Mouse (Mus musculus) forebrain, embryonic 15.5 days (tissue): ENCODE measurements at regions not wholly inside any gene's neighbourhood (a gene's known extent, or its start where the extent isn't known, plus 50 kb on each side); places are given as distances from the start of the nearest gene placed in this dataset.

ENCODE experiments used
- ATAC-seq: fragments of 200-750 bp; cut with Nextera tagmentation; replicated peaks from 2 replicates; pipeline ENCODE4 v1.8.0; 2017; ENCODE audit warnings: mild to moderate bottlenecking, moderate TSS enrichment, moderate library complexity
- H3K27ac ChIP-seq: fragments of 300-500 bp; sonication (generic); replicated peaks from 2 replicates; pipeline ENCODE4 v1.5.1; 2015; ENCODE audit warnings: mild to moderate bottlenecking, inconsistent platforms
- H3K27me3 ChIP-seq: fragments of 300-500 bp; sonication (generic); 2 replicates; pipeline ENCODE4 v1.6.1; 2015; ENCODE audit warnings: inconsistent platforms
- H3K36me3 ChIP-seq: fragments of 300-500 bp; sonication (generic); 2 replicates; pipeline ENCODE4 v1.6.1; 2015; ENCODE audit warnings: mild to moderate bottlenecking, inconsistent platforms
- H3K4me1 ChIP-seq: fragments of 300-500 bp; sonication (generic); 2 replicates; pipeline ENCODE4 v1.6.1; 2015; ENCODE audit warnings: inconsistent platforms
- H3K4me2 ChIP-seq: fragments of 300-500 bp; sonication (generic); replicated peaks from 2 replicates; pipeline ENCODE4 v1.6.1; 2015; ENCODE audit warnings: mild to moderate bottlenecking, inconsistent platforms
- H3K4me3 ChIP-seq: fragments of 300-500 bp; sonication (generic); 2 replicates; pipeline ENCODE4 v1.5.1; 2015; ENCODE audit warnings: mild to moderate bottlenecking, inconsistent platforms
- H3K9ac ChIP-seq: fragments of 300-500 bp; sonication (generic); replicated peaks from 2 replicates; pipeline ENCODE4 v1.6.1; 2015; ENCODE audit warnings: mild to moderate bottlenecking, inconsistent platforms
- H3K9me3 ChIP-seq: fragments of 300-500 bp; sonication (generic); 2 replicates; pipeline ENCODE4 v1.6.1; 2016; ENCODE audit warnings: inconsistent platforms
- WGBS: fragments of 180-500 bp; shearing (Covaris S2); methylation state at CpG from one replicate; pipeline ENCODE4 v1.1.7; 2015; ENCODE audit warnings: mixed read lengths; 5-methylcytosine and 5-hydroxymethylcytosine counted together

DNA sequence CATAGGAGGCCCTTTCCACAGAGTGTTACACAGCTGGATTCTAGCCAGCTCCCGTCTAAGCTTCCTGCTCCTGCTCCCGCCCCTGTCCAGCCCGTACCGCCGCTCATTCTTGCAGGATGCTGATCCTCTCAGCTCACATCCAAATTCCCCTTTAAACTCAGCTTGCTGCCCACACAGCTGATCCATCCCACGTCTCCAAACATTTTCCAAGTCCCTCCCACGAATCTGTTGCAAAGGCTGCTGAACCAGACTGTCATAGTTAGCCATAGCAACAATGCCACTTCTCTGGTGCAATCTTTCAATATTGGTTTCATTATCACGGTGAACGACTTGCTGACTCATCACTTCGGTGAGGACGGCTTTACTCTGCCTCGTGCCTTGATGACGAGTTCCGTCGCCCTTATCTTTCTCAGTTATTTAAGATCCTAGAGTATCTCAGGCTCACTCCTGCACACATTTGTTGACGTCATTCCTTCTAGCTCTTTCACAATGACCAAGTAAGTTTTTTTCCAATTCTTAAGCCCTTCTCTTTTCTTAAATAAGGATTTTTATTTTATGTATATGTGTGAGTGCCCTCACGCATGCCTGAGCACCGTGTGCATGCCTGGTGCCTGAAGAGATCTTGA is 420.0 kb downstream of the Adamts20 start:
- WGBS = 81% methylated on average over 18 of the region's 18 CpGs
- no peak for ATAC-seq

DNA sequence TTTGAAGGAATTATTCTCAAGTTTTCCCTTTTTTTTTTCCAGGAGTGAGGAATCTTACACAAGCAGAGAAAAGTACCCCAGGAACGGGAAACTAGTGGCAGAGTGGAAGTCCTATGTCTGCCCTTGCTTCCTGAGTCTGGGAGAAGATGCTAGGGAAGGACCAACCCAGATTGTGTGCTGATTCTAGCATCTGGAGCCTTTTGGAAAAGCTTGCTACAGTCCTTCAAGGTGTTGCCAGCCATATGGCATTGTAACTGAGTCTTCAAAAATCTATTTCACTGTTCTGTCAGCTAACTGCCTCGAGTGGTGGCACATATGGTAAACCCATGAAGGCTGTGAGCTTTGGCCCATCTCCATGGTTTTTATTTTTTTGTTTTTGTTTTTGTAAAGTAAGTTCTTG is 432.3 kb downstream of the Adamts20 start:
- Histone ChIP-seq H3K27ac (no peak overlapping the region), H3K4me1 (no peaks in the 10 kb centered on the region), H3K9ac (no peak overlapping the region), H3K4me3 (no peak overlapping the region), H3K36me3 (no peaks in the 10 kb centered on the region), H3K9me3 (no peaks in the 10 kb centered on the region), H3K27me3 (no peaks in the 10 kb centered on the region), H3K4me2 (no peak overlapping the region)
- 59% methylated on average over 2 of the region's 2 CpGs for WGBS
- no peak for ATAC-seq

More for the DNA sequence above, 420.0 kb downstream of the Adamts20 start:
- no peak overlapping the region for H3K9ac ChIP-seq
- H3K4me3 ChIP-seq = no peak overlapping the region
- H3K27me3 ChIP-seq = no peaks in the 10 kb centered on the region
- no peaks in the 10 kb centered on the region for H3K36me3 ChIP-seq
- no peak overlapping the region for H3K27ac ChIP-seq
- no peaks in the 10 kb centered on the region for H3K9me3 ChIP-seq
- H3K4me1 ChIP-seq = peaks cover 7% of the 10 kb centered on the region
- no peak overlapping the region for H3K4me2 ChIP-seq

DNA sequence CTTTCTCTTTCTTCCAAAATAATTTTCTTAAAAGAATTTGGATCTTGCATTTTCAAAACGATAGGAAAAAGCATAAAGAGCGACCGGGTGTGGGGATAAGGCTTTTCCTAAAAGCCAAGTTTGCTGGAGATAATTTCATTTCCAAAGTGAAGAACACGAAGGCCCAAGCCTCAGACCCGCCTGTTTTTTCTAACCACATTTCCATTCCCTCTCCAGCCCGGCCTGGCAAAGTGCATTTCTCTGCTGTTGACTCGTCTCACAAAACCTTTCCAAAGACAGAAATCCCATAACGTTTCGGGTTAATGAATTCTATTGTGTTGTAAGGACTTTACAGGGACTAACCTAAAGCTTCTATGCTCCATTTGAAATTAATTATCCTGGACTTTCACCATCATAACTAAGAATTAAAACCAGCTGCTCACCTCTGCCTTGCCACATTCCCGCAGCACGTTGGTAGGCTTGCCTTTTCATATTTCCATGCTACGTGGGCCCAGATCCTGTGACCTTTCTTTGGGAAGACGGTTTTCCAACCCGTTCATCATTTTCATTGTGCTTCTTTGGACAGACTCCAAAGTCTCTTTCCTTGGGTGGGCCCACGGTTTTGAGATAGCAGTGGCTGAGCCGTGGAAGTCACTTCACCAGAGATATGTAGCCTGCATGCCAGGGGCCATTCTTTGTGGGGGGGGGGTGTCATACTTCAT is 430.5 kb upstream of the Prickle1 start:
- Histone ChIP-seq H3K27me3 (no peaks in the 10 kb centered on the region), H3K4me2 (no peak overlapping the region), H3K9me3 (no peaks in the 10 kb centered on the region), H3K4me3 (no peak overlapping the region), H3K36me3 (no peaks in the 10 kb centered on the region), H3K4me1 (peaks cover 4% of the 10 kb centered on the region; the same call in 1 of the 2 replicates), H3K27ac (no peak overlapping the region), H3K9ac (no peak overlapping the region)
- 59% methylated on average over 16 of the region's 16 CpGs for WGBS
- no peak for ATAC-seq

- H3K4me1 ChIP-seq = peaks cover 4% of the 10 kb centered on the region; the same call in 1 of the 2 replicates
- no peaks in the 10 kb centered on the region for H3K27me3 ChIP-seq
- no peak overlapping the region for H3K27ac ChIP-seq
- H3K4me2 ChIP-seq = no peak overlapping the region
- 92% methylated on average over 20 of the region's 20 CpGs for WGBS
- H3K9me3 ChIP-seq = no peaks in the 10 kb centered on the region
- no peak overlapping the region for H3K4me3 ChIP-seq
- no peaks in the 10 kb centered on the region for H3K36me3 ChIP-seq
- no peak for ATAC-seq
- H3K9ac ChIP-seq = no peak overlapping the region
Measured at GRCm38 (mm10) chr15:94025239-94025971, 429.7 kb upstream of the Prickle1 start.

DNA sequence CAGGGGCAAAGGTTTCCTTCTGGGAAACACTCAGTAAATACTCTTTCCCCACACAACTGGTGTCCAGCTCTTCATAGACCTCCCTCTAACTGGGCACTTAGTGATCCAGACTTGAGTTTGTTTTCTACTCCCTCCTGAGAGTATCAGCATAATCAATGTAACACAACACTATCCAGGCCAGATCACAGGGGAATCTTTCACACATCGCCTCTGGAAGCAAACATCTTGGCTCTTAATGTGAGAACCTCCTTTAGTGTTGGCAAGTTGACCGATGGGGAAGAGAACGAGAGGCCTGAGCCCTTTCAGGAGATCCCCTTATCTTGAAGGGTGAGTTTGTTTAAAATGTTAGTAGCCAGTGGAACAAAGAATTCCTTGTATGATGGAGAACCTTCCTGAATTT is 429.1 kb upstream of the Prickle1 start:
- ATAC-seq = no peak
- H3K4me3 ChIP-seq = no peak overlapping the region
- H3K9me3 ChIP-seq = no peaks in the 10 kb centered on the region
- H3K36me3 ChIP-seq = no peaks in the 10 kb centered on the region
- WGBS = 84% methylated on average over 3 of the region's 3 CpGs
- H3K27ac ChIP-seq = no peak overlapping the region
- H3K9ac ChIP-seq = no peak overlapping the region
- no peak overlapping the region for H3K4me2 ChIP-seq
- H3K27me3 ChIP-seq = no peaks in the 10 kb centered on the region
- peaks cover 4% of the 10 kb centered on the region; the same call in 1 of the 2 replicates for H3K4me1 ChIP-seq

DNA sequence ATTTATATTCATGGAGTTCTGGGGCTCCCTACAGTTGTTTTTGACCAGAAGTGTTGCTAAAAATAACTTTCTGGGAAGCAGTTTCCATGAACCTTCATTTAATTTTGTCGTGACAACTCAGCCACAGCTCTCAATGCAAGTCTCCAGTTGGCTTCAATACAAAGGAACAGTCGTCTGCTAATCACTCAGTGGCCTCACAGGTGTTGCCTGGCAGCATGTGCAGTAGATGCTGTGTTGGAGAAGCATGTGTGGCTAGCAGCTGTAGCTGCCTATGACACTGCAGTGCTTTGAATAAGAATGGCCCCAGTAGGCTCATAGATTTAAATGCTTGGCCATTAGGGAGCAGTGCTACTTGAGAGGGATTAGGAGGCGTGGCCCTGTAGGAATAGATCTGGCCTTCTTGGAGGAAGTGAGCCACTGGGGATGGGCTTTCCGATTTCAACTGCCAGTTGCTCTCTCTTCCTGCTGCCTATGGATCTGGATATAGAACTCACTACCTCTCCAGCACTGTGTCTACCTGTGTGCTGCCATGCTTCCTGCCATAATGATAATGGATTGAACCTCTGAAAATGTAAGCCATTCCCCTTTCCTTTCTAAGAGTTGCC is 428.5 kb upstream of the Prickle1 start:
- no peak overlapping the region for H3K4me2 ChIP-seq
- no peak overlapping the region for H3K9ac ChIP-seq
- H3K27ac ChIP-seq = no peak overlapping the region
- H3K4me3 ChIP-seq = no peak overlapping the region
- no peaks in the 10 kb centered on the region for H3K9me3 ChIP-seq
- ATAC-seq = peak; percentile 41; the same call in 1 of the 2 replicates
- peaks cover 4% of the 10 kb centered on the region; the same call in 1 of the 2 replicates for H3K4me1 ChIP-seq
- H3K27me3 ChIP-seq = no peaks in the 10 kb centered on the region
- 49% methylated on average over 4 of the region's 4 CpGs for WGBS
- no peaks in the 10 kb centered on the region for H3K36me3 ChIP-seq

- H3K36me3 ChIP-seq = no peaks in the 10 kb centered on the region
- 82% methylated on average over 4 of the region's 4 CpGs for WGBS
- H3K9ac ChIP-seq = no peak overlapping the region
- no peak overlapping the region for H3K4me3 ChIP-seq
- no peaks in the 10 kb centered on the region for H3K27me3 ChIP-seq
- no peak for ATAC-seq
- no peaks in the 10 kb centered on the region for H3K9me3 ChIP-seq
- no peak overlapping the region for H3K27ac ChIP-seq
- peaks cover 4% of the 10 kb centered on the region; the same call in 1 of the 2 replicates for H3K4me1 ChIP-seq
- no peak overlapping the region for H3K4me2 ChIP-seq
Measured at GRCm38 (mm10) chr15:94023501-94023900, 427.8 kb upstream of the Prickle1 start.

DNA sequence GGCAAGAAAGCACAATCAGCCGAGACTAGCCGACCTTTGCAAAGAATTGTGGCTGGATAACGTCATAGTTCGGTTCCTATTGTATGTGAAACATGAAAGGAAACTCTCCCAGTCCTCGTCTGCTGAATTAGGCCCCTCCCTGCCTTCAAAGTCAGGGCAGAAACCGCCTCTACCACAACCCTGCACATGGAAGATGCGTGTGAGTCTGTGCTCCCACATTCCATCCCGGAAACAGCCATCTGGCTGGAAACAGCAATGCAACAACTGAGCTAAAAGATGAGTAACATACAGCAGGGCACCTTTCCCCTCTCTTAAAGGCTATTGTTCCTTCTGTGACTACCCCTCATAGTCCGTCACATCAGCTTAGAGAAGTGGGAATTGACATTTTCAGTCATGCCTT is 422.1 kb upstream of the Prickle1 start:
- WGBS = 58% methylated on average over 9 of the region's 9 CpGs

DNA sequence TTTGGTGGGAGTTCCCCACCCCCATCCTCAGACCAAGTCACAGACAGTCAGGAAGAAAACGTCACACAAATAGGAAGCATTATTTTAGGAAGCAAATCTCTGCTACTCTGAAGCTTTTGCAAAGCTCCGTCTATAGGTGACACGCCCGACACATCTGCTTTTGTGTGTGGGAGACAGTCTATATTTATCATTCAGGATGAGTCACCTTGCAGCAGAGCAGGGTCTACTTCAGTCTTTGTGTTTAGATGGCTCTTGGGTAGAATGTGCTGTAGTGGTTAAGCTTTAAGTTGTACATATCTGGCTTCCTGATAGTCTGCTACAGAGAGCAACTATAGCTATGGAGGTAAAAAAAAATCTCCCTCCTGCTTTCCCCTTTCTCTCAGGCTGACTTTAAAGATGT is 415.8 kb upstream of the Prickle1 start:
- no peaks in the 10 kb centered on the region for H3K4me1 ChIP-seq
- WGBS = 86% methylated on average over 4 of the region's 4 CpGs
- ATAC-seq = no peak
- no peaks in the 10 kb centered on the region for H3K27me3 ChIP-seq
- H3K4me3 ChIP-seq = no peak overlapping the region
- H3K36me3 ChIP-seq = no peaks in the 10 kb centered on the region
- no peak overlapping the region for H3K4me2 ChIP-seq
- H3K27ac ChIP-seq = no peak overlapping the region
- no peak overlapping the region for H3K9ac ChIP-seq
- H3K9me3 ChIP-seq = no peaks in the 10 kb centered on the region

More for the DNA sequence above, 422.1 kb upstream of the Prickle1 start:
- H3K27ac ChIP-seq = no peak overlapping the region
- no peak for ATAC-seq
- no peaks in the 10 kb centered on the region for H3K4me1 ChIP-seq
- no peaks in the 10 kb centered on the region for H3K9me3 ChIP-seq
- no peak overlapping the region for H3K4me2 ChIP-seq
- H3K4me3 ChIP-seq = no peak overlapping the region
- no peak overlapping the region for H3K9ac ChIP-seq
- H3K27me3 ChIP-seq = no peaks in the 10 kb centered on the region
- H3K36me3 ChIP-seq = no peaks in the 10 kb centered on the region

- H3K4me2 ChIP-seq = no peak overlapping the region
- H3K9me3 ChIP-seq = no peaks in the 10 kb centered on the region
- H3K4me3 ChIP-seq = no peak overlapping the region
- no peak overlapping the region for H3K9ac ChIP-seq
- H3K36me3 ChIP-seq = no peaks in the 10 kb centered on the region
- no peaks in the 10 kb centered on the region for H3K4me1 ChIP-seq
- 86% methylated on average over 5 of the region's 5 CpGs for WGBS
- ATAC-seq = no peak
- no peak overlapping the region for H3K27ac ChIP-seq
- H3K27me3 ChIP-seq = no peaks in the 10 kb centered on the region
Measured at GRCm38 (mm10) chr15:94006082-94006481, 410.4 kb upstream of the Prickle1 start.

DNA sequence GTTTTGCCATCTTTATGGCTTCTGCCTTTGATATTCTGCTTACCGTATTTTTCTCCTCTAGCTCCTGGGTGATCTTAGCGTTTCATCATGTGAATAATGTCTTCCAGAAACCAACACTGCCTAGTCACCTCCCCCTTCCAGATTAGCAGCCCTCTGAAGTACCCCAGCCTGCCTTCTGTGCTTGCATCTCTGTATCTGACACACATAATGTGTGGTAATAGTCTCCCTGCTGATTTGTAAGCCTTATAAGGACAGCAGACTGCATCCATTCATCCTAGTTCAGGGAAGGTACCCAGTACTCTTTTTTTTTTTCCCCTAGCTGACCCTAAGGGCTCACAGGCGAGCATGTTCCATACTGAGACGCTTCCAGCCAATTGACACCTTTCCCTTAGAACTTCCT is 409.2 kb upstream of the Prickle1 start:
- no peaks in the 10 kb centered on the region for H3K4me1 ChIP-seq
- WGBS = 52% methylated on average over 4 of the region's 4 CpGs
- H3K4me3 ChIP-seq = no peak overlapping the region
- H3K27me3 ChIP-seq = no peaks in the 10 kb centered on the region
- H3K4me2 ChIP-seq = no peak overlapping the region
- no peak overlapping the region for H3K9ac ChIP-seq
- H3K27ac ChIP-seq = no peak overlapping the region
- ATAC-seq = no peak
- H3K9me3 ChIP-seq = no peaks in the 10 kb centered on the region
- no peaks in the 10 kb centered on the region for H3K36me3 ChIP-seq

DNA sequence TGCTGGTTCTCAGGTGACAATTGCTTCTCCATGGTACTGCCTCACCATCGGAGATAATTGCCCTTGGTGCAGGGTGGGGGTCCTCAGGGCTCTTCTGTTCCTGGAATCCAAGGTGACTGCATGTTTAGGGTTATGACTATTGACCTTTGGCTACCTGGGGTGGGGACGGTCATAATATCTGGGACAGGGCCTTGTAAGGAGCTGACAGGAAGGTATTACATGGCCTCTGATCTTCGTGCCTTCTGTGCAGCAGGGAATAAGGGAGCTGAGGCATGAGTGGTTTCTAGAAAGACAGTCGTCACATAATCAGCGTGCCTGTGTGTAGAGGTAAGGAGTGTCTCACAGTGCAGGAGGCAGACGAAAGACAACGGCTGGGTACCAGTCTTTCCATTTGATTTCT is 407.5 kb upstream of the Prickle1 start:
- Histone ChIP-seq H3K9ac (no peak overlapping the region), H3K4me3 (no peak overlapping the region), H3K4me1 (no peaks in the 10 kb centered on the region), H3K27ac (no peak overlapping the region), H3K36me3 (no peaks in the 10 kb centered on the region), H3K27me3 (no peaks in the 10 kb centered on the region), H3K4me2 (no peak overlapping the region), H3K9me3 (no peaks in the 10 kb centered on the region)
- ATAC-seq = no peak
- WGBS = 74% methylated on average over 7 of the region's 7 CpGs
